Mouse (Mus musculus): ENCODE measurements at regions not wholly inside any gene's neighbourhood (a gene's known extent, or its start where the extent isn't known, plus 50 kb on each side); places are given as distances from the start of the nearest gene placed in this dataset.

GRCm38 (mm10) chr11:8219911-8220310 is 444.4 kb downstream of the Tns3 start:
- H3K4me3 ChIP-seq = no peak overlapping the region
- H3K4me2 ChIP-seq = no peak overlapping the region
- no peak overlapping the region for H3K9ac ChIP-seq
- no peaks in the 10 kb centered on the region for H3K36me3 ChIP-seq
- H3K27me3 ChIP-seq = no peaks in the 10 kb centered on the region
- no peaks in the 10 kb centered on the region for H3K4me1 ChIP-seq (replicated peaks)
- H3K27ac ChIP-seq (replicated peaks) = no peak overlapping the region
- no peak for ATAC-seq (ENCODE audit: low FRiP score, low read depth)
- no peaks in the 10 kb centered on the region for H3K9me3 ChIP-seq
- 85% methylated on average over 6 of the region's 6 CpGs for WGBS

GRCm38 (mm10) chr11:8215634-8216033 is 448.7 kb downstream of the Tns3 start:
- no peak for ATAC-seq (ENCODE audit: low FRiP score, low read depth)
- Histone ChIP-seq H3K36me3 (no peaks in the 10 kb centered on the region), H3K27ac (replicated peaks) (no peak overlapping the region), H3K4me1 (replicated peaks) (no peaks in the 10 kb centered on the region), H3K4me2 (no peak overlapping the region), H3K9ac (no peak overlapping the region), H3K27me3 (no peaks in the 10 kb centered on the region), H3K9me3 (no peaks in the 10 kb centered on the region), H3K4me3 (no peak overlapping the region)
- 54% methylated on average over 7 of the region's 7 CpGs for WGBS

DNA sequence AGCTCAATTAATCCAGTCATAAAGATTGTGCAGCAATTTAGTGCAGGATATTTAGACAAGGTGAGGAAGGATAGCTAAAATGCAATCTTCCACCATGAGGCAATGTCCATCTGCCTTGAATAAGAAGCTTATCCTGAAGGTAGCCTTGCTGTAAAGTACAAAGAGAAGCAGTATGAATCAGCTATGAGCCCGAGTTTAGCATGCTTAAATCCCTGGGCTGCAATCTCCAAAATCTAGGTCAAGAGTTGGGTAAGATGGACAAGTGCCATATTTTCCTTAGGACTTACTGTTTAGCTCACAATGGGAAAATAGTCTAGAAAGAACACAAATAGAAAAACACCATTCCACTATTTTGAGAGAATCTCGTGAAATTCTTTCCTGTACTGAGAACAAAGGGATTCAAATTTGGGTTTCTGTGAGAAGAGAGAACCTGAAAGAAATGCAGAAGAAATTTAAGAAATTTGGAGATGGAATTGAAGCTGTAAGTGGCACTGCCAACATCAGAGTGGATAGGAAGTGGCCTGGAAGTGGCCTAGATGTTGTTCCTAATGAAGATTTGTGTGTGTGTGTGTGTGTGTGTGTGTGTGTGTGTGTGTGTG is 449.9 kb downstream of the Tns3 start:
- H3K9ac ChIP-seq = no peak overlapping the region
- H3K4me2 ChIP-seq = no peak overlapping the region
- H3K9me3 ChIP-seq = no peaks in the 10 kb centered on the region
- no peak overlapping the region for H3K27ac ChIP-seq (replicated peaks)
- ATAC-seq (ENCODE audit: low FRiP score, low read depth) = no peak
- H3K27me3 ChIP-seq = no peaks in the 10 kb centered on the region
- no peak overlapping the region for H3K4me3 ChIP-seq
- H3K36me3 ChIP-seq = no peaks in the 10 kb centered on the region
- 78% methylated on average over 2 of the region's 2 CpGs for WGBS
- no peaks in the 10 kb centered on the region for H3K4me1 ChIP-seq (replicated peaks)

- WGBS = 83% methylated on average over 3 of the region's 3 CpGs
- ATAC-seq (ENCODE audit: low FRiP score, low read depth) = no peak
- H3K4me3 ChIP-seq = no peak overlapping the region
Observed at GRCm38 (mm10) chr11:8213130-8213529, 451.2 kb downstream of the Tns3 start.

GRCm38 (mm10) chr11:8212714-8213113 is 451.6 kb downstream of the Tns3 start:
- no peak overlapping the region for H3K27ac ChIP-seq (replicated peaks)
- WGBS = 43% methylated on average over 4 of the region's 4 CpGs
- H3K9ac ChIP-seq = no peak overlapping the region
- ATAC-seq (ENCODE audit: low FRiP score, low read depth) = peak; percentile 68
- H3K36me3 ChIP-seq = no peaks in the 10 kb centered on the region
- no peaks in the 10 kb centered on the region for H3K9me3 ChIP-seq
- H3K4me2 ChIP-seq = no peak overlapping the region
- H3K4me1 ChIP-seq (replicated peaks) = no peaks in the 10 kb centered on the region
- no peaks in the 10 kb centered on the region for H3K27me3 ChIP-seq
- H3K4me3 ChIP-seq = no peak overlapping the region

More at GRCm38 (mm10) chr11:8213130-8213529, 451.2 kb downstream of the Tns3 start:
- no peaks in the 10 kb centered on the region for H3K27me3 ChIP-seq
- no peaks in the 10 kb centered on the region for H3K4me1 ChIP-seq (replicated peaks)
- no peak overlapping the region for H3K27ac ChIP-seq (replicated peaks)
- H3K9me3 ChIP-seq = no peaks in the 10 kb centered on the region
- no peaks in the 10 kb centered on the region for H3K36me3 ChIP-seq
- no peak overlapping the region for H3K4me2 ChIP-seq
- no peak overlapping the region for H3K9ac ChIP-seq

- H3K4me3 ChIP-seq = no peak overlapping the region
- no peak for ATAC-seq (ENCODE audit: low FRiP score, low read depth)
- H3K9me3 ChIP-seq = no peaks in the 10 kb centered on the region
- no peaks in the 10 kb centered on the region for H3K4me1 ChIP-seq (replicated peaks)
- 84% methylated on average over 2 of the region's 2 CpGs for WGBS
- H3K4me2 ChIP-seq = no peak overlapping the region
- no peaks in the 10 kb centered on the region for H3K27me3 ChIP-seq
- no peaks in the 10 kb centered on the region for H3K36me3 ChIP-seq
- no peak overlapping the region for H3K9ac ChIP-seq
- no peak overlapping the region for H3K27ac ChIP-seq (replicated peaks)
Observed at GRCm38 (mm10) chr11:8209041-8209440, 455.3 kb downstream of the Tns3 start.

- Histone ChIP-seq H3K27me3 (no peaks in the 10 kb centered on the region), H3K9me3 (no peaks in the 10 kb centered on the region), H3K4me2 (no peak overlapping the region), H3K36me3 (no peaks in the 10 kb centered on the region), H3K4me3 (no peak overlapping the region), H3K4me1 (replicated peaks) (no peaks in the 10 kb centered on the region), H3K9ac (no peak overlapping the region), H3K27ac (replicated peaks) (no peak overlapping the region)
- ATAC-seq (ENCODE audit: low FRiP score, low read depth) = no peak
- WGBS = 75% methylated on average over 8 of the region's 8 CpGs
Observed at GRCm38 (mm10) chr11:8199293-8199692, 465.0 kb downstream of the Tns3 start.
